Mouse (Mus musculus) bone marrow macrophage, adult 2 months (primary cell): Measurements from ENCODE around the gene Susd4. TPM values are rescaled to one million over a fixed set of nuclear protein-coding genes. Genes with fewer than 3 reads are reported as not detected.

ENCODE experiments used
- H3K27ac ChIP-seq: 2 replicates; pipeline ENCODE4 v1.5.1; 2012; ENCODE audit warnings: low read depth, low read length; ENCODE audit not compliant: insufficient read depth
- H3K4me1 ChIP-seq: 2 replicates; pipeline ENCODE4 v1.6.1; 2012; ENCODE audit warnings: low read length; ENCODE audit not compliant: control insufficient read depth, insufficient read depth
- H3K4me3 ChIP-seq: 2 replicates; pipeline ENCODE4 v1.5.1; 2012; ENCODE audit warnings: mild to moderate bottlenecking, low read length, moderate library complexity; ENCODE audit not compliant: insufficient read depth
- CTCF ChIP-seq: IDR thresholded peaks from 2 replicates; pipeline ENCODE4 v1.5.1; 2012; ENCODE audit warnings: low read depth, mild to moderate bottlenecking, low read length, moderate library complexity
- POLR2A ChIP-seq: IDR thresholded peaks from 2 replicates; pipeline ENCODE4 v1.6.1; 2012; ENCODE audit warnings: mild to moderate bottlenecking, low read depth, low read length, borderline replicate concordance
- polyA plus RNA-seq: library from polyadenylated mRNA; stranded (reverse); fragments of >200 nt; gene quantifications from 2 replicates; pipeline ENCODE4 v1.2.4, GENCODE M21; 2012; ENCODE audit not compliant: missing spikeins, insufficient read depth, insufficient read length

Susd4 gene
- polyA plus RNA-seq, 1 experiment = not detected

DNA sequence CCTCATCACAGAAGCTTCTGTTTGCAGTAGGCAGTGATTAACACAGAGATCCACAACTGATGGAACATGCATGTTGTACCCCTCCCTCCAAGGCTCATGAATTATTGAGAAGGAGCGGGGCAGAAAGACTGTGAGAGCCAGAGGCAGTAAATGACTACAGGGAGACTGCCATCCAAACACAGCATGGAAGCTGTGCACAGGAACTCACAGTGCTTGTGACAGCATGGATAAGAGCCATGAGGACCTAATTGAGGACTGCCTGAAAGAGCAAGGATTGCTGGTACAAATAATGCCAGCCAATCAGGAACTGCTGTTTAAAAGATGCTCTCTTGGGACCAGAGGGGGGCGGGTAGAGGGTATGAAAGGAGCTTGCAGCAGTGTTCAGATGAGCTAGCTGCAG, 178.3 kb downstream of the Susd4 start:
- Histone ChIP-seq H3K27ac (no peak overlapping the region), H3K4me3 (no peak overlapping the region), H3K4me1 (peaks cover 19% of the 10 kb centered on the region)
- TF ChIP-seq POLR2A (no peak), CTCF (no peak)

DNA sequence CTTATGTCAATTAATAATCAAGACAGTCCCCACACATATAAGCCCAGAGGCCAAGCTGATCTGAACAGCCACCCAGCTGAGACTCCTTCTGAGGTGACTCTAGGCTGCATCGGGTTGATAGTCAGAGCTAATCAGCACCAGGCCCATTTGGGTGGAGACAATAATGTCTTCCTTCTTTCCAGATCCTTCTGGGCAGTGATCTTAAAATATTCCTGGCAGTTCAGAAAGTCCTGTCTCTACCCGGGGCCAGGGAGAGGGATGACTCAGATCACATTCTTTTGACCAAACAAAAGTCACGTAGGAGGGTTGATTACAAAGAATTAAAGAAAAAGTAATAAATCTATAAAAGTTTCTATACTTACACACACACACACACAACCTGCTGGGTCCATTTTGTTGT, 180.3 kb downstream of the Susd4 start:
- no peak overlapping the region for H3K4me3 ChIP-seq
- peaks cover 19% of the 10 kb centered on the region for H3K4me1 ChIP-seq
- TF ChIP-seq CTCF = no peak
- no peak overlapping the region for H3K27ac ChIP-seq

DNA sequence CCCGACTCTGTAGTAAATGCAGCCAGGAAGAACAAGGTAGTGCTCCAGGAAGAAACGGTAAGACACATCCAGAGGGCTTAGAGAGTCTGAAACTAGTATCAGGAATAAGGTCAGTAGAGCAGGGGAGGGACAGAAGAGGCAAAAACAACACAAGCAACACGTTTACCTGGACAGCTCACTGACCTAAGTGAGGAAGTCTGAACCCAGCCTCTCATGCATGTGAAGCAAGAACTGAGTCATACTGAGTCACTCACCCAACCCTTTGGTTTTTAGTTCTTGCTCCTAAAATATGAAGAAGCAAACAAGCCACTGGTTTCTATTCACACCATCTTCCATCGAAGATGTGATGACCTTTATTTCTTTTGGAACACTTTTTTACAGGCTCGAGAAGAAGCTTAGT, 181.0 kb downstream of the Susd4 start:
- Histone ChIP-seq H3K4me3 (no peak overlapping the region), H3K4me1 (peaks cover 19% of the 10 kb centered on the region), H3K27ac (no peak overlapping the region)
- TF ChIP-seq POLR2A = no peak
- no peak for TF ChIP-seq CTCF

DNA sequence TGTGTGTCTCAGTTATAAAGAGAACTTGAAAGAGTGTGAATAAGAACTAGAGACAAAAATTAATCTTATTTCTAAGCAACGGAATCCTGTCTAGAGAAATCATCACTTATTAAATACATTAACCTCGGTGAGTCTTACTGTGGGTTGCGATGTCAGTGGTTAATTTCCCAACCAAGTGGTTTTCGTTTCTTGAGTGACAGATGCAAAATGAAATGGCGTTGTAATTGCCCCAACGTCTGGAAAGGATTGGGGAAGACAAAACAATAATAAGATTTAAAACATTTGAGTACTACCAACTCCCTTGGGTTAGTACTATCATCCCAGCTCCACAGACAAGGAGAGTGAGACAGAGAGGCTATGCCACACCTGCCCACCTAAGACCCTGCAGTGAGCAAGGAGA, 181.9 kb downstream of the Susd4 start:
- H3K27ac ChIP-seq = no peak overlapping the region
- TF ChIP-seq POLR2A = no peak
- no peak for TF ChIP-seq CTCF

More for the DNA sequence above, 181.9 kb downstream of the Susd4 start:
- H3K4me3 ChIP-seq = no peak overlapping the region
- H3K4me1 ChIP-seq = peaks cover 19% of the 10 kb centered on the region

Other genes with a start within 250 kb of the Susd4 start
- gene Capn2, start 246.3 kb upstream of the Susd4 start, polyA plus RNA-seq = 132 and 135 TPM in 2 replicates
- not detected in 2 replicates for gene Capn8, start 198.9 kb upstream of the Susd4 start, polyA plus RNA-seq
- gene Ccdc185, start 14.7 kb upstream of the Susd4 start, polyA plus RNA-seq = not detected in 2 replicates
- 2.3 and 2.7 TPM in 2 replicates for gene Tlr5, start 190.9 kb downstream of the Susd4 start, polyA plus RNA-seq